Mouse (Mus musculus): ENCODE results near the gene Hip1.

DNA sequence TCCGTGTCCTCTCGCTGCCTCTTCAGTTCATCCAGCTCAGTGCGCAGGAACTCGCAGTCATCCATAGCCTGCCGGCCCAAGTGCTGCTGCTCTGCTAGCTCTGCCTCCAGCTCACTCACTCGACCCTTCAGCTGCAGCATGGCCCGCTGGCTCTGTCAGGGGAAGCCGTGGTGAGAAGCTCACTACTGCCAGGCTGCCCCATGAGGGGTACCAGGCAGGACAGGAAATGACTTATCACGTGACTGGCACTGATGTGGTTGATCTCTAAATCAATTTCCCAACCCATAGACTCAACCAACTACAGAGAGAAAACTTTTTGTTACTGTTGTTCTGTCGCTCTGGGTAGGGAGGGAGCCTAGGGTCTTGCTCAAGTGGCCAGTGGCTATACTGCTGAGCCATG lies 109.9 kb downstream of the Hip1 start:
- no peak for TF ChIP-seq CTCF (IDR thresholded peaks at IDR 0.05; ENCODE audit: low read depth, low read length)
- TF ChIP-seq GATA1 (IDR thresholded peaks at IDR 0.05; ENCODE audit: borderline replicate concordance, low read length), result no peak
- TF ChIP-seq POLR2AphosphoS5 (IDR thresholded peaks at IDR 0.05; ENCODE audit: insufficient replicate concordance, low read depth, low read length), result no peak
- TF ChIP-seq TAL1 (conservative IDR thresholded peaks at IDR 0.05; ENCODE audit: low read depth, low read length), result no peak
- TF ChIP-seq GATA2 (IDR thresholded peaks at IDR 0.05; ENCODE audit: borderline replicate concordance, low read depth, low read length), result no peak
